Mouse (Mus musculus): ENCODE results near the gene Zfp975. TPM values are rescaled to one million over a fixed set of nuclear protein-coding genes. Genes with fewer than 3 reads are reported as not detected.

Zfp975 gene
- polyA plus RNA-seq, 1 experiment from 2014 or later, result 6.8 TPM

Other genes starting within 250 kb of the Zfp975 start
- gene 4933421I07Rik, start 244.6 kb downstream of the Zfp975 start, polyA plus RNA-seq (2016; fragmentation: Nextera tagmentation; extraction: Ambion mirVana), result not detected in 2 replicates
- 13.8 and 14.3 TPM in 2 replicates for gene Zfp141, start 187.0 kb downstream of the Zfp975 start, polyA plus RNA-seq (2016; fragmentation: Nextera tagmentation; extraction: Ambion mirVana)
- gene Gm21028, start 114.2 kb downstream of the Zfp975 start, polyA plus RNA-seq (2016; fragmentation: Nextera tagmentation; extraction: Ambion mirVana), result not detected in 2 replicates
- gene Zfp977, start 100.2 kb downstream of the Zfp975 start, polyA plus RNA-seq (2016; fragmentation: Nextera tagmentation; extraction: Ambion mirVana), result 1.7 TPM in 2 replicates
- 2.2 TPM in 2 replicates for gene Zfp976, start 50.2 kb downstream of the Zfp975 start, polyA plus RNA-seq (2016; fragmentation: Nextera tagmentation; extraction: Ambion mirVana)
- not detected in 2 replicates for gene Gm17067, start 34.3 kb upstream of the Zfp975 start, polyA plus RNA-seq (2016; fragmentation: Nextera tagmentation; extraction: Ambion mirVana)
- gene Vmn2r62, start 100.8 kb upstream of the Zfp975 start, polyA plus RNA-seq (2016; fragmentation: Nextera tagmentation; extraction: Ambion mirVana), result not detected in 2 replicates
- gene Gm2381, start 174.5 kb upstream of the Zfp975 start, polyA plus RNA-seq (2016; fragmentation: Nextera tagmentation; extraction: Ambion mirVana), result not detected in 2 replicates
- not detected in 2 replicates for gene Vmn2r63, start 241.1 kb upstream of the Zfp975 start, polyA plus RNA-seq (2016; fragmentation: Nextera tagmentation; extraction: Ambion mirVana)

Measured in midbrain, embryonic 12.5 days (tissue).